8 mouse cellular contexts compared by ENCODE assay signal in genomic region chr6:87041431-87041830, GRCm38 (mm10). TPM values are rescaled to one million over a fixed set of nuclear protein-coding genes. Genes with fewer than 3 reads are reported as not detected.
A peak's percentile ranks its signal among the peaks of the same experiment; 100 is the strongest.
DNase-seq lines count a peak whose midpoint lies in the region; ATAC-seq and TF ChIP-seq lines count a peak whose summit lies in the region.

No protein-coding gene starts in this region.

- H3K27me3 ChIP-seq in forebrain, embryonic 10.5 days (ENCODE audit: poor library complexity, severe bottlenecking), result no peaks in the 10 kb centered on the region
- H3K27me3 ChIP-seq in forebrain, embryonic 11.5 days (ENCODE audit: control insufficient read depth, insufficient read depth, low read length), result no peaks in the 10 kb centered on the region
- H3K27me3 ChIP-seq in lung, postnatal 0 days (replicated peaks; ENCODE audit: insufficient read depth, low read length), result no peaks in the 10 kb centered on the region
- no peaks in the 10 kb centered on the region for H3K27me3 ChIP-seq in limb, embryonic 14.5 days (ENCODE audit: control insufficient read depth, insufficient read depth, low read length)
- H3K27me3 ChIP-seq in stomach, embryonic 15.5 days (replicated peaks), result no peaks in the 10 kb centered on the region

- 0 out of 2 replicates have a peak overlapping the region, but pooled peaks have one; percentile 94 for H3K27ac ChIP-seq in forebrain, embryonic 10.5 days
- H3K27ac ChIP-seq in forebrain, embryonic 11.5 days (ENCODE audit: low read depth, low read length), result no peak overlapping the region
- H3K27ac ChIP-seq in lung, postnatal 0 days (ENCODE audit: low read length), result no peak overlapping the region
- H3K27ac ChIP-seq in limb, embryonic 14.5 days (replicated peaks; ENCODE audit: low read depth, low read length), result peak overlapping the region; percentile 100
- peak overlapping the region; percentile 100 for H3K27ac ChIP-seq in stomach, embryonic 15.5 days

- TF ChIP-seq POLR2A in limb, embryonic 14.5 days (IDR thresholded peaks at IDR 0.05; ENCODE audit: borderline replicate concordance, extremely low read depth, insufficient read depth, insufficient read length), result no peak

- no peaks in the 10 kb centered on the region for H3K9me3 ChIP-seq in forebrain, embryonic 10.5 days
- H3K9me3 ChIP-seq in forebrain, embryonic 11.5 days (ENCODE audit: control insufficient read depth, low read length), result no peaks in the 10 kb centered on the region; the same call in 1 of the 2 replicates
- no peaks in the 10 kb centered on the region for H3K9me3 ChIP-seq in lung, postnatal 0 days (ENCODE audit: low read length)
- H3K9me3 ChIP-seq in limb, embryonic 14.5 days (ENCODE audit: control insufficient read depth, low read length), result no peaks in the 10 kb centered on the region
- no peaks in the 10 kb centered on the region for H3K9me3 ChIP-seq in stomach, embryonic 15.5 days

- H3K9ac ChIP-seq in forebrain, embryonic 11.5 days (ENCODE audit: low read length), result no peak overlapping the region; the same call in 1 of the 2 replicates
- no peak overlapping the region for H3K9ac ChIP-seq in lung, postnatal 0 days (replicated peaks; ENCODE audit: low read depth)
- H3K9ac ChIP-seq in limb, embryonic 14.5 days (ENCODE audit: low read depth, low read length, severe bottlenecking), result peak overlapping the region; percentile 93; the same call in 1 of the 2 replicates
- no peak overlapping the region for H3K9ac ChIP-seq in stomach, embryonic 15.5 days

- H3K4me3 ChIP-seq in forebrain, embryonic 10.5 days, result peak overlapping the region; percentile 77
- H3K4me3 ChIP-seq in forebrain, embryonic 11.5 days (ENCODE audit: low read depth, low read length), result no peak overlapping the region
- no peak overlapping the region for H3K4me3 ChIP-seq in lung, postnatal 0 days (ENCODE audit: low read depth, low read length)
- H3K4me3 ChIP-seq in limb, embryonic 14.5 days (replicated peaks; ENCODE audit: low read length), result peak overlapping the region; percentile 98; the same call in 1 of the 2 replicates
- H3K4me3 ChIP-seq in stomach, embryonic 15.5 days (replicated peaks), result no peak overlapping the region

- WGBS in forebrain, embryonic 10.5 days, result 89% methylated on average over 7 of the region's 7 CpGs
- WGBS in forebrain, embryonic 11.5 days, result 90% methylated on average over 7 of the region's 7 CpGs
- 77% methylated on average over 7 of the region's 7 CpGs for WGBS in lung, postnatal 0 days
- WGBS in limb, embryonic 14.5 days, result 81% methylated on average over 7 of the region's 7 CpGs
- WGBS in stomach, embryonic 15.5 days, result 83% methylated on average over 7 of the region's 7 CpGs

- no peak for ATAC-seq in forebrain, embryonic 11.5 days (replicated peaks; ENCODE audit: low FRiP score)
- no peak for ATAC-seq in lung, postnatal 0 days
- ATAC-seq in limb, embryonic 14.5 days (ENCODE audit: low FRiP score, low read depth), result no peak
- ATAC-seq in stomach, embryonic 15.5 days (ENCODE audit: insufficient read depth, low FRiP score, low read depth), result no peak

- H3K36me3 ChIP-seq in forebrain, embryonic 10.5 days (replicated peaks), result no peaks in the 10 kb centered on the region
- no peaks in the 10 kb centered on the region; the same call in 1 of the 2 replicates for H3K36me3 ChIP-seq in forebrain, embryonic 11.5 days (ENCODE audit: control insufficient read depth, insufficient read depth, low read length)
- H3K36me3 ChIP-seq in lung, postnatal 0 days (ENCODE audit: insufficient read depth, low read length), result no peaks in the 10 kb centered on the region
- H3K36me3 ChIP-seq in limb, embryonic 14.5 days (ENCODE audit: control insufficient read depth, insufficient read depth, low read length), result no peaks in the 10 kb centered on the region
- no peaks in the 10 kb centered on the region for H3K36me3 ChIP-seq in stomach, embryonic 15.5 days

- H3K4me1 ChIP-seq in forebrain, embryonic 10.5 days, result peaks cover 23% of the 10 kb centered on the region
- H3K4me1 ChIP-seq in forebrain, embryonic 11.5 days (replicated peaks; ENCODE audit: control insufficient read depth, insufficient read depth, low read length), result peaks cover 3% of the 10 kb centered on the region; the same call in 1 of the 2 replicates
- peaks cover 5% of the 10 kb centered on the region; the same call in 1 of the 2 replicates for H3K4me1 ChIP-seq in lung, postnatal 0 days (ENCODE audit: insufficient read depth, low read depth, low read length)
- peaks cover 15% of the 10 kb centered on the region for H3K4me1 ChIP-seq in limb, embryonic 14.5 days (ENCODE audit: control insufficient read depth, insufficient read depth, low read length)
- H3K4me1 ChIP-seq in stomach, embryonic 15.5 days, result peaks cover 7% of the 10 kb centered on the region

- TF ChIP-seq EP300 in lung, postnatal 0 days (IDR thresholded peaks at IDR 0.05), result no peak

- no peak overlapping the region; the same call in 1 of the 2 replicates for H3K4me2 ChIP-seq in forebrain, embryonic 11.5 days (ENCODE audit: low read depth, low read length, severe bottlenecking)
- H3K4me2 ChIP-seq in lung, postnatal 0 days (replicated peaks; ENCODE audit: low read depth, low read length), result peak overlapping the region; percentile 90; the same call in 1 of the 2 replicates
- peak overlapping the region; percentile 66; the same call in 1 of the 2 replicates for H3K4me2 ChIP-seq in limb, embryonic 14.5 days (replicated peaks; ENCODE audit: low read depth, low read length, severe bottlenecking)
- H3K4me2 ChIP-seq in stomach, embryonic 15.5 days, result peak overlapping the region; percentile 66

- no peak for DNase-seq in forebrain, embryonic 10.5 days (ENCODE audit: extremely low spot score, low spot score)
- DNase-seq in forebrain, embryonic 11.5 days (ENCODE audit: low spot score), result no peak
- no peak for DNase-seq in lung, postnatal 0 days (ENCODE audit: low spot score)
- DNase-seq in lung, postnatal 25 days (ENCODE audit: low spot score), result no peak
- DNase-seq in limb, embryonic 14.5 days (ENCODE audit: low spot score), result no peak
- DNase-seq in cerebellum, adult 8-10 months, result no peak
- no peak for DNase-seq in ovary, postnatal 14 days (ENCODE audit: low spot score)

- TF ChIP-seq CTCF in lung, postnatal 0 days (IDR thresholded peaks at IDR 0.05), result no peak

RNA-seq across cellular contexts. Expression of gene Gfpt1, which starts 1.2 kb away (rescaled TPM):
- polyA plus RNA-seq in forebrain, embryonic 10.5 days (2016; fragmentation: Nextera tagmentation; extraction: Ambion mirVana), result 13.1 and 13.5 TPM in 2 replicates
- polyA plus RNA-seq in forebrain, embryonic 11.5 days (2014; fragmentation: Nextera tagmentation; extraction: Ambion mirVana), result 17.4 and 18.8 TPM in 2 replicates
- 10.8 and 11.5 TPM in 2 replicates for polyA plus RNA-seq in lung, postnatal 0 days (2015; fragmentation: Nextera tagmentation; extraction: Ambion mirVana)
- 35.8 and 37.7 TPM in 2 replicates for polyA plus RNA-seq in limb, embryonic 14.5 days (2012; rRNA removed)
- 21.5 and 22.7 TPM in 2 replicates for polyA plus RNA-seq in limb, embryonic 14.5 days (2014; fragmentation: Nextera tagmentation; extraction: Ambion mirVana)
- 24.8 and 27.8 TPM in 2 replicates for polyA plus RNA-seq in stomach, embryonic 15.5 days (2015; fragmentation: Nextera tagmentation; extraction: Ambion mirVana)

RNA-seq across cellular contexts. Expression of gene Nfu1, which starts 32.4 kb away (rescaled TPM):
- polyA plus RNA-seq in forebrain, embryonic 10.5 days (2016; fragmentation: Nextera tagmentation; extraction: Ambion mirVana), result 88.2 and 94.4 TPM in 2 replicates
- 88.8 and 92.4 TPM in 2 replicates for polyA plus RNA-seq in forebrain, embryonic 11.5 days (2014; fragmentation: Nextera tagmentation; extraction: Ambion mirVana)
- 70.7 and 72.9 TPM in 2 replicates for polyA plus RNA-seq in lung, postnatal 0 days (2015; fragmentation: Nextera tagmentation; extraction: Ambion mirVana)
- polyA plus RNA-seq in limb, embryonic 14.5 days (2012; rRNA removed), result 136 and 141 TPM in 2 replicates
- 94.1 and 104 TPM in 2 replicates for polyA plus RNA-seq in limb, embryonic 14.5 days (2014; fragmentation: Nextera tagmentation; extraction: Ambion mirVana)
- 93.0 and 97.9 TPM in 2 replicates for polyA plus RNA-seq in stomach, embryonic 15.5 days (2015; fragmentation: Nextera tagmentation; extraction: Ambion mirVana)

Comparison
In these comparisons a context has a peak if more than half of its experiments do, and no peak if none do; other contexts are left out.
1. H3K27ac ChIP-seq: peak in forebrain, embryonic 10.5 days (single experiment), limb, embryonic 14.5 days (single experiment) and stomach, embryonic 15.5 days (single experiment); none in forebrain, embryonic 11.5 days (single experiment) and lung, postnatal 0 days (single experiment).
2. H3K4me3 ChIP-seq: peak in forebrain, embryonic 10.5 days (single experiment) and limb, embryonic 14.5 days (single experiment); none in forebrain, embryonic 11.5 days (single experiment), lung, postnatal 0 days (single experiment) and stomach, embryonic 15.5 days (single experiment).